Mouse (Mus musculus) liver, postnatal 0 days (tissue): ENCODE data around the gene Rbm20. TPM values are rescaled to one million over a fixed set of nuclear protein-coding genes. Genes with fewer than 3 reads are reported as not detected.

Experiments used
- ATAC-seq: fragments of 200-750 bp; cut with Nextera tagmentation; 2 replicates; pipeline ENCODE4 v1.8.0; 2017; ENCODE audit warnings: mild to moderate bottlenecking, moderate library complexity
- DNase-seq: peaks from one replicate; pipeline ENCODE4 v3.0.0-alpha.2; 2016
- H3K27ac ChIP-seq: fragments of 300-500 bp; sonication (generic); 2 replicates; pipeline ENCODE4 v1.5.1; 2014; ENCODE audit warnings: antibody characterized with exemption, moderate library complexity, mild to moderate bottlenecking, low read depth
- H3K27me3 ChIP-seq: fragments of 300-500 bp; sonication (generic); 2 replicates; pipeline ENCODE4 v1.6.1; 2014; ENCODE audit warnings: low read length, control low read depth, mixed read lengths; ENCODE audit not compliant: insufficient read depth
- H3K36me3 ChIP-seq: fragments of 300-500 bp; sonication (generic); replicated peaks from 2 replicates; pipeline ENCODE4 v1.6.1; 2014; ENCODE audit warnings: mild to moderate bottlenecking, control low read depth, low read length, moderate library complexity, mixed read lengths; ENCODE audit not compliant: insufficient read depth
- H3K4me1 ChIP-seq: fragments of 300-500 bp; sonication (generic); 2 replicates; pipeline ENCODE4 v1.6.1; 2014; ENCODE audit warnings: antibody characterized with exemption, mild to moderate bottlenecking, control low read depth; ENCODE audit not compliant: insufficient read depth
- H3K4me2 ChIP-seq: fragments of 300-500 bp; sonication (generic); 2 replicates; pipeline ENCODE4 v1.6.1; 2014; ENCODE audit warnings: low read depth, mild to moderate bottlenecking, low read length, moderate library complexity, mixed read lengths
- H3K4me3 ChIP-seq: fragments of 300-500 bp; sonication (generic); 2 replicates; pipeline ENCODE4 v1.5.1; 2014; ENCODE audit warnings: low read depth, low read length
- H3K9ac ChIP-seq: fragments of 300-500 bp; sonication (generic); replicated peaks from 2 replicates; pipeline ENCODE4 v1.6.1; 2014; ENCODE audit warnings: mild to moderate bottlenecking, moderate library complexity
- H3K9me3 ChIP-seq: fragments of 300-500 bp; sonication (generic); 2 replicates; pipeline ENCODE4 v1.6.1; 2016; ENCODE audit warnings: mild to moderate bottlenecking, control low read depth, low read length, mixed read lengths
- CTCF ChIP-seq: sonication (generic); IDR thresholded peaks from 2 replicates; pipeline ENCODE4 v1.5.1; 2016; ENCODE audit warnings: antibody characterized with exemption, low read depth
- EP300 ChIP-seq: IDR thresholded peaks from 2 replicates; pipeline ENCODE4 v1.6.1; 2016; ENCODE audit warnings: antibody characterized with exemption, low read depth, mild to moderate bottlenecking
- WGBS: fragments of 180-500 bp; shearing (Covaris S2); extraction: QIAGEN DNeasy Blood & Tissue Kit; methylation state at CpG from one replicate; pipeline ENCODE4 v1.1.7; 2014; ENCODE audit not compliant: insufficient replicate concordance; 5-methylcytosine and 5-hydroxymethylcytosine counted together
- polyA plus RNA-seq: library from polyadenylated mRNA; unstranded; fragments of >200 nt; fragmentation: Nextera tagmentation; extraction: Ambion mirVana; gene quantifications from 2 replicates; pipeline ENCODE4 v1.2.1, GENCODE M21; 2015

The Rbm20 gene
- polyA plus RNA-seq, 1 experiment from 2014 or later: 0.16 TPM

- no peak overlapping the region for H3K9ac ChIP-seq
- ATAC-seq (no peak), DNase-seq (no peak)
- H3K36me3 ChIP-seq: no peaks in the 10 kb centered on the region
- no peak overlapping the region for H3K4me2 ChIP-seq
- no peak overlapping the region for H3K27ac ChIP-seq
- H3K9me3 ChIP-seq: no peaks in the 10 kb centered on the region
- peaks cover 62% of the 10 kb centered on the region for H3K27me3 ChIP-seq
- H3K4me3 ChIP-seq: no peak overlapping the region
- TF ChIP-seq CTCF: no peak
- TF ChIP-seq EP300: no peak
- WGBS: 77% methylated on average over 7 of the region's 7 CpGs
- H3K4me1 ChIP-seq: peaks cover 13% of the 10 kb centered on the region
Observed at GRCm38 (mm10) chr19:53679981-53680380, 2.9 kb downstream of the Rbm20 start.

- no peak overlapping the region for H3K27ac ChIP-seq
- no peaks in the 10 kb centered on the region for H3K9me3 ChIP-seq
- no peak overlapping the region for H3K4me3 ChIP-seq
- TF ChIP-seq CTCF (no peak), EP300 (no peak)
- H3K4me2 ChIP-seq: no peak overlapping the region
- no peak for DNase-seq
- no peak for ATAC-seq
- no peak overlapping the region for H3K9ac ChIP-seq
- peaks cover 38% of the 10 kb centered on the region for H3K27me3 ChIP-seq
- no peaks in the 10 kb centered on the region for H3K36me3 ChIP-seq
- WGBS: 48% methylated on average over 8 of the region's 8 CpGs
- peaks cover under 1% of the 10 kb centered on the region; the same call in 1 of the 2 replicates for H3K4me1 ChIP-seq
Observed at GRCm38 (mm10) chr19:53682427-53682826, 5.3 kb downstream of the Rbm20 start.

GRCm38 (mm10) chr19:53687592-53687991 is 10.5 kb downstream of the Rbm20 start:
- WGBS: 77% methylated on average over 5 of the region's 5 CpGs

GRCm38 (mm10) chr19:53690816-53691215 is 13.7 kb downstream of the Rbm20 start:
- H3K9ac ChIP-seq: no peak overlapping the region
- 60% methylated on average over 10 of the region's 10 CpGs for WGBS
- no peak overlapping the region for H3K4me3 ChIP-seq
- ATAC-seq: no peak
- H3K27ac ChIP-seq: no peak overlapping the region
- TF ChIP-seq EP300: no peak
- no peak for TF ChIP-seq CTCF
- H3K9me3 ChIP-seq: no peaks in the 10 kb centered on the region; the same call in 1 of the 2 replicates
- no peak for DNase-seq
- H3K36me3 ChIP-seq: no peaks in the 10 kb centered on the region
- H3K4me2 ChIP-seq: no peak overlapping the region
- no peaks in the 10 kb centered on the region for H3K27me3 ChIP-seq
- H3K4me1 ChIP-seq: no peaks in the 10 kb centered on the region

More at GRCm38 (mm10) chr19:53687592-53687991, 10.5 kb downstream of the Rbm20 start:
- Histone ChIP-seq H3K27ac (no peak overlapping the region), H3K4me3 (no peak overlapping the region), H3K9ac (no peak overlapping the region), H3K27me3 (no peaks in the 10 kb centered on the region), H3K4me1 (no peaks in the 10 kb centered on the region), H3K36me3 (no peaks in the 10 kb centered on the region), H3K9me3 (no peaks in the 10 kb centered on the region; the same call in 1 of the 2 replicates), H3K4me2 (no peak overlapping the region)
- no peak for TF ChIP-seq EP300
- ATAC-seq: no peak
- no peak for DNase-seq

- Histone ChIP-seq H3K9ac (no peak overlapping the region), H3K4me2 (no peak overlapping the region), H3K9me3 (no peaks in the 10 kb centered on the region), H3K27ac (no peak overlapping the region), H3K4me1 (no peaks in the 10 kb centered on the region), H3K36me3 (no peaks in the 10 kb centered on the region), H3K27me3 (no peaks in the 10 kb centered on the region), H3K4me3 (no peak overlapping the region)
- DNase-seq (no peak), ATAC-seq (no peak)
- TF ChIP-seq CTCF (no peak), EP300 (no peak)
- 14% methylated on average over 1 of the region's 1 CpGs for WGBS
Observed at GRCm38 (mm10) chr19:53694020-53694419, 16.9 kb downstream of the Rbm20 start.

GRCm38 (mm10) chr19:53696079-53696478 is 19.0 kb downstream of the Rbm20 start:
- whole genome bisulfite sequencing: 71% methylated on average over 6 of the region's 6 CpGs
- no peaks in the 10 kb centered on the region for H3K27me3 ChIP-seq
- no peaks in the 10 kb centered on the region for H3K4me1 ChIP-seq
- TF ChIP-seq CTCF (no peak), EP300 (no peak)
- no peak overlapping the region for H3K9ac ChIP-seq
- no peak overlapping the region for H3K27ac ChIP-seq
- H3K9me3 ChIP-seq: no peaks in the 10 kb centered on the region
- ATAC-seq: no peak
- no peak for DNase-seq
- H3K4me2 ChIP-seq: no peak overlapping the region
- H3K36me3 ChIP-seq: no peaks in the 10 kb centered on the region
- H3K4me3 ChIP-seq: no peak overlapping the region

GRCm38 (mm10) chr19:53696655-53697054 is 19.5 kb downstream of the Rbm20 start:
- WGBS: 91% methylated on average over 3 of the region's 3 CpGs
- ATAC-seq (no peak), DNase-seq (no peak)
- Histone ChIP-seq H3K9ac (no peak overlapping the region), H3K27me3 (no peaks in the 10 kb centered on the region), H3K4me2 (no peak overlapping the region), H3K9me3 (no peaks in the 10 kb centered on the region), H3K4me1 (no peaks in the 10 kb centered on the region), H3K27ac (no peak overlapping the region), H3K36me3 (no peaks in the 10 kb centered on the region), H3K4me3 (no peak overlapping the region)
- TF ChIP-seq CTCF (no peak), EP300 (no peak)
